Mouse (Mus musculus) heart, adult 18-20 months (tissue): ENCODE measurements around the gene Irf6. TPM values are rescaled to one million over a fixed set of nuclear protein-coding genes. Genes with fewer than 3 reads are reported as not detected.

Source experiments
- DNase-seq, 2 experiments: peaks; one replicate each; pipeline ENCODE4 v3.0.0; 2021 to 2022; ENCODE audit warnings: mixed read lengths in 1 of 2
- total RNA-seq, 2 experiments: library from RNA; stranded (reverse); gene quantifications; 2 replicates each; pipeline ENCODE4 v1.2.3; 2021

Gene Irf6
- total RNA-seq, 2 experiments from 2014 or later, result 1.1 to 2.5 TPM

GRCm38 (mm10) chr1:193200640-193201382 is 47.9 kb downstream of the Irf6 start:
- DNase-seq, result no peak

- DNase-seq, result peak in 1 of 2 experiments; percentile 56
These were observed 48.5 kb downstream of the Irf6 start, which contains the start of gene Traf3ip3 for GRCm38 (mm10) chr1:193201383-193201778. Gene Traf3ip3 (minus strand): TSS chr1:193201703.

- no peak for DNase-seq
These were observed 50.9 kb downstream of the Irf6 start for GRCm38 (mm10) chr1:193203821-193204220.

- DNase-seq, result no peak
These were observed 52.5 kb downstream of the Irf6 start for GRCm38 (mm10) chr1:193205431-193205830.

GRCm38 (mm10) chr1:193207503-193207902 is 54.6 kb downstream of the Irf6 start, which contains the start of gene Lamb3:
Gene Lamb3 (plus strand): TSS chr1:193207699.
- DNase-seq, result no peak

GRCm38 (mm10) chr1:193208178-193208577 is 55.3 kb downstream of the Irf6 start:
- peak; percentile 40 to 68 for DNase-seq

GRCm38 (mm10) chr1:193211371-193211770 is 58.5 kb downstream of the Irf6 start:
- peak; percentile 48 to 71 for DNase-seq

- no peak for DNase-seq
These were observed 61.1 kb downstream of the Irf6 start for GRCm38 (mm10) chr1:193214053-193214452.

- DNase-seq, result no peak
These were observed 63.1 kb downstream of the Irf6 start for GRCm38 (mm10) chr1:193216000-193216399.

- no peak for DNase-seq
These were observed 67.5 kb downstream of the Irf6 start for GRCm38 (mm10) chr1:193220408-193220807.

Other genes starting within 250 kb of the Irf6 start
- gene Syt14, start 117.3 kb upstream of the Irf6 start, total RNA-seq, result under 1 TPM; 0.15 to 0.36 TPM
- gene Diexf, start 22.8 kb upstream of the Irf6 start, total RNA-seq, result 10 to 100 TPM; 10.1 to 12.4 TPM
- gene A130010J15Rik, start 14.9 kb downstream of the Irf6 start, total RNA-seq, result 1 to 10 TPM; 4.1 to 5.1 TPM
- 1 to 10 TPM; 1.3 to 4.7 TPM for gene Traf3ip3, start 48.6 kb downstream of the Irf6 start, total RNA-seq
- 10 to 100 TPM in 1 of 2 experiments, 1 to 10 TPM in 1; 8.5 to 13.5 TPM for gene Lamb3, start 54.6 kb downstream of the Irf6 start, total RNA-seq
- gene Hsd11b1, start 111.0 kb downstream of the Irf6 start, total RNA-seq, result 10 to 100 TPM; 15.1 to 19.6 TPM
- 10 to 100 TPM; 43.4 to 49.3 TPM for gene G0s2, start 120.1 kb downstream of the Irf6 start, total RNA-seq
- gene Camk1g, start 217.2 kb downstream of the Irf6 start, total RNA-seq, result under 1 TPM; 0.15 to 0.22 TPM